Comparison of ENCODE assay signal across 15 mouse cellular contexts in genomic region chr13:98429851-98430250, GRCm38 (mm10).
DNase-seq lines count a peak whose midpoint lies in the region; ATAC-seq and TF ChIP-seq lines count a peak whose summit lies in the region.
"Had no signal": no experiment of that assay in that cellular context is flagged by ENCODE, and none has a peak within 500 bp of the region (broad histone marks: within the 10 kb centered on the region; RNA-seq: fewer than 3 reads in every experiment).

No protein-coding gene starts in this region.

- 29% methylated on average over 21 of the region's 21 CpGs for WGBS in forebrain, embryonic 12.5 days
- 40% methylated on average over 21 of the region's 21 CpGs for WGBS in forebrain, embryonic 14.5 days
- 32% methylated on average over 21 of the region's 21 CpGs for WGBS in embryonic facial prominence, embryonic 12.5 days
- 25% methylated on average over 21 of the region's 21 CpGs for WGBS in midbrain, embryonic 12.5 days

- DNase-seq in forebrain, embryonic 14.5 days (ENCODE audit: low spot score), result no peak
- DNase-seq in urinary bladder, adult 2 months (ENCODE audit: low spot score), result no peak
- no peak for DNase-seq in cerebellum, postnatal 4 days (ENCODE audit: low spot score in 2 of 2)
- DNase-seq in kidney, adult 11 months, result no peak
- DNase-seq: cerebellum, adult 9-11 months; liver, postnatal 0 days; thymus, adult 2 months had no signal

- H3K27me3 ChIP-seq in forebrain, embryonic 12.5 days, result peaks cover 49% of the 10 kb centered on the region
- H3K27me3 ChIP-seq in forebrain, embryonic 14.5 days (replicated peaks; ENCODE audit: control insufficient read depth, insufficient read depth, low read length), result peaks cover 18% of the 10 kb centered on the region; the same call in 1 of the 2 replicates
- H3K27me3 ChIP-seq in E14TG2a.4 (ENCODE audit: insufficient read depth, low read length), result peaks cover 42% of the 10 kb centered on the region
- H3K27me3 ChIP-seq in embryonic facial prominence, embryonic 12.5 days, result peaks cover 30% of the 10 kb centered on the region
- peaks cover 38% of the 10 kb centered on the region for H3K27me3 ChIP-seq in midbrain, embryonic 12.5 days

- H3K4me3 ChIP-seq in forebrain, embryonic 12.5 days (replicated peaks), result 0 out of 2 replicates have a peak overlapping the region, but pooled peaks have one; percentile 8
- H3K4me3 ChIP-seq in forebrain, embryonic 14.5 days (ENCODE audit: low read depth, low read length), result no peak overlapping the region
- H3K4me3 ChIP-seq in E14TG2a.4 (replicated peaks; ENCODE audit: low read length), result peak overlapping the region; percentile 66
- H3K4me3 ChIP-seq in embryonic facial prominence, embryonic 12.5 days, result no peak overlapping the region
- no peak overlapping the region for H3K4me3 ChIP-seq in midbrain, embryonic 12.5 days
- H3K4me3 ChIP-seq: erythroblast, embryonic 14.5 days; layer of hippocampus, adult 2 months; megakaryocyte, embryonic 14.5 days had no signal

- no peak overlapping the region for H3K9ac ChIP-seq in forebrain, embryonic 12.5 days
- H3K9ac ChIP-seq in forebrain, embryonic 14.5 days (ENCODE audit: low read length), result no peak overlapping the region
- H3K9ac ChIP-seq in embryonic facial prominence, embryonic 12.5 days, result no peak overlapping the region
- H3K9ac ChIP-seq in midbrain, embryonic 12.5 days (replicated peaks), result no peak overlapping the region
- H3K9ac ChIP-seq: liver, postnatal 0 days had no signal

- no peak for TF ChIP-seq CTCF in E14TG2a.4 (conservative IDR thresholded peaks at IDR 0.05; ENCODE audit: low read length)

- H3K4me2 ChIP-seq in forebrain, embryonic 12.5 days, result no peak overlapping the region
- H3K4me2 ChIP-seq in forebrain, embryonic 14.5 days (ENCODE audit: low read length), result no peak overlapping the region
- peak overlapping the region; percentile 25 for H3K4me2 ChIP-seq in embryonic facial prominence, embryonic 12.5 days (replicated peaks)
- H3K4me2 ChIP-seq in midbrain, embryonic 12.5 days (replicated peaks), result 0 out of 2 replicates have a peak overlapping the region, but pooled peaks have one; percentile 25

- no peaks in the 10 kb centered on the region for H3K9me3 ChIP-seq in forebrain, embryonic 12.5 days
- no peaks in the 10 kb centered on the region for H3K9me3 ChIP-seq in forebrain, embryonic 14.5 days (replicated peaks; ENCODE audit: control insufficient read depth, low read length)
- H3K9me3 ChIP-seq in E14TG2a.4 (ENCODE audit: low read length), result peaks cover 4% of the 10 kb centered on the region; the same call in 1 of the 2 replicates
- H3K9me3 ChIP-seq in embryonic facial prominence, embryonic 12.5 days, result no peaks in the 10 kb centered on the region
- H3K9me3 ChIP-seq in midbrain, embryonic 12.5 days, result no peaks in the 10 kb centered on the region

- H3K27ac ChIP-seq in forebrain, embryonic 12.5 days, result no peak overlapping the region
- no peak overlapping the region for H3K27ac ChIP-seq in forebrain, embryonic 14.5 days (ENCODE audit: low read depth, low read length)
- 0 out of 2 replicates have a peak overlapping the region, but pooled peaks have one; percentile 23 for H3K27ac ChIP-seq in embryonic facial prominence, embryonic 12.5 days
- H3K27ac ChIP-seq in midbrain, embryonic 12.5 days (replicated peaks), result no peak overlapping the region
- H3K27ac ChIP-seq: layer of hippocampus, adult 2 months had no signal

- no peaks in the 10 kb centered on the region for H3K36me3 ChIP-seq in forebrain, embryonic 12.5 days (replicated peaks)
- H3K36me3 ChIP-seq in forebrain, embryonic 14.5 days (ENCODE audit: control insufficient read depth, insufficient read depth, low read length), result no peaks in the 10 kb centered on the region
- H3K36me3 ChIP-seq in E14TG2a.4 (ENCODE audit: insufficient read depth, low read length), result no peaks in the 10 kb centered on the region
- H3K36me3 ChIP-seq in embryonic facial prominence, embryonic 12.5 days, result no peaks in the 10 kb centered on the region
- no peaks in the 10 kb centered on the region for H3K36me3 ChIP-seq in midbrain, embryonic 12.5 days

- H3K4me1 ChIP-seq in forebrain, embryonic 12.5 days, result peaks cover 12% of the 10 kb centered on the region
- H3K4me1 ChIP-seq in forebrain, embryonic 14.5 days (ENCODE audit: control insufficient read depth, insufficient read depth, low read length), result no peaks in the 10 kb centered on the region
- H3K4me1 ChIP-seq in E14TG2a.4 (replicated peaks; ENCODE audit: low read depth, low read length), result peaks cover 40% of the 10 kb centered on the region
- H3K4me1 ChIP-seq in embryonic facial prominence, embryonic 12.5 days, result peaks cover 25% of the 10 kb centered on the region
- 0 out of 2 replicates have a peak, but pooled peaks cover 4% of the 10 kb centered on the region for H3K4me1 ChIP-seq in midbrain, embryonic 12.5 days
- H3K4me1 ChIP-seq: megakaryocyte, embryonic 14.5 days had no signal

- no peak for ATAC-seq in forebrain, embryonic 12.5 days (ENCODE audit: low FRiP score)
- ATAC-seq in forebrain, embryonic 14.5 days, result no peak
- ATAC-seq in embryonic facial prominence, embryonic 12.5 days (ENCODE audit: insufficient number of reproducible peaks, insufficient read depth, low FRiP score, low TSS enrichment), result no peak
- ATAC-seq in midbrain, embryonic 12.5 days (ENCODE audit: low FRiP score, low read depth), result no peak
- ATAC-seq: intestine, postnatal 0 days; liver, postnatal 0 days had no signal

Comparison
In these comparisons a context has a peak if more than half of its experiments do, and no peak if none do; other contexts are left out.
1. H3K4me3 ChIP-seq: peak in forebrain, embryonic 12.5 days (single experiment) and E14TG2a.4 (single experiment); none in forebrain, embryonic 14.5 days (single experiment), embryonic facial prominence, embryonic 12.5 days (single experiment) and midbrain, embryonic 12.5 days (single experiment).
2. H3K4me2 ChIP-seq: peak in embryonic facial prominence, embryonic 12.5 days (single experiment) and midbrain, embryonic 12.5 days (single experiment); none in forebrain, embryonic 12.5 days (single experiment) and forebrain, embryonic 14.5 days (single experiment).